Mouse (Mus musculus): ENCODE measurements around the gene Rbl2. TPM values are rescaled to one million over a fixed set of nuclear protein-coding genes. Genes with fewer than 3 reads are reported as not detected.

Rbl2 gene
- polyA plus RNA-seq, 1 experiment from 2014 or later, result 21.6 TPM

GRCm38 (mm10) chr8:91159959-91160800 is 90.3 kb downstream of the Rbl2 start:
- Histone ChIP-seq H3K4me2 (ENCODE audit: low read depth, low read length) (no peak overlapping the region; the same call in 1 of the 2 replicates), H3K27ac (replicated peaks; ENCODE audit: low read depth, low read length) (no peak overlapping the region), H3K4me3 (ENCODE audit: low read depth, low read length) (no peak overlapping the region), H3K27me3 (replicated peaks; ENCODE audit: control insufficient read depth, insufficient read depth, low read length) (no peaks in the 10 kb centered on the region), H3K4me1 (ENCODE audit: control insufficient read depth, insufficient read depth, low read length) (no peaks in the 10 kb centered on the region), H3K9ac (ENCODE audit: low read depth, low read length) (no peak overlapping the region), H3K36me3 (ENCODE audit: control insufficient read depth, insufficient read depth, low read length) (no peaks in the 10 kb centered on the region), H3K9me3 (ENCODE audit: control insufficient read depth, low read length) (no peaks in the 10 kb centered on the region)
- ATAC-seq (ENCODE audit: low read depth) (no peak), DNase-seq (ENCODE audit: low spot score) (peak; percentile 10)
- 54% methylated on average over 15 of the region's 15 CpGs for WGBS

- H3K27ac ChIP-seq (replicated peaks; ENCODE audit: low read depth, low read length), result no peak overlapping the region
- H3K36me3 ChIP-seq (ENCODE audit: control insufficient read depth, insufficient read depth, low read length), result no peaks in the 10 kb centered on the region
- ATAC-seq (ENCODE audit: low read depth) (no peak), DNase-seq (ENCODE audit: low spot score) (no peak)
- no peak overlapping the region for H3K9ac ChIP-seq (ENCODE audit: low read depth, low read length)
- no peaks in the 10 kb centered on the region for H3K4me1 ChIP-seq (ENCODE audit: control insufficient read depth, insufficient read depth, low read length)
- H3K9me3 ChIP-seq (ENCODE audit: control insufficient read depth, low read length), result no peaks in the 10 kb centered on the region
- H3K4me3 ChIP-seq (ENCODE audit: low read depth, low read length), result no peak overlapping the region
- 77% methylated on average over 6 of the region's 6 CpGs for WGBS
- no peaks in the 10 kb centered on the region for H3K27me3 ChIP-seq (replicated peaks; ENCODE audit: control insufficient read depth, insufficient read depth, low read length)
- no peak overlapping the region for H3K4me2 ChIP-seq (ENCODE audit: low read depth, low read length)
These were observed 100.3 kb downstream of the Rbl2 start for GRCm38 (mm10) chr8:91170152-91170551.

- Histone ChIP-seq H3K36me3 (ENCODE audit: control insufficient read depth, insufficient read depth, low read length) (no peaks in the 10 kb centered on the region), H3K4me2 (ENCODE audit: low read depth, low read length) (no peak overlapping the region), H3K9me3 (ENCODE audit: control insufficient read depth, low read length) (no peaks in the 10 kb centered on the region), H3K9ac (ENCODE audit: low read depth, low read length) (no peak overlapping the region), H3K4me1 (ENCODE audit: control insufficient read depth, insufficient read depth, low read length) (no peaks in the 10 kb centered on the region), H3K27me3 (replicated peaks; ENCODE audit: control insufficient read depth, insufficient read depth, low read length) (no peaks in the 10 kb centered on the region), H3K27ac (replicated peaks; ENCODE audit: low read depth, low read length) (no peak overlapping the region), H3K4me3 (ENCODE audit: low read depth, low read length) (no peak overlapping the region)
- peak; percentile 19 for DNase-seq (ENCODE audit: low spot score)
- no peak for ATAC-seq (ENCODE audit: low read depth)
- WGBS, result 48% methylated on average over 14 of the region's 14 CpGs
These were observed 101.1 kb downstream of the Rbl2 start for GRCm38 (mm10) chr8:91170914-91171313.

- ATAC-seq (ENCODE audit: low read depth) (peak; percentile 63; the same call in 1 of the 2 replicates), DNase-seq (ENCODE audit: low spot score) (peak; percentile 59)
- no peak overlapping the region for H3K4me2 ChIP-seq (ENCODE audit: low read depth, low read length)
- no peak overlapping the region for H3K4me3 ChIP-seq (ENCODE audit: low read depth, low read length)
- no peak overlapping the region for H3K9ac ChIP-seq (ENCODE audit: low read depth, low read length)
- no peaks in the 10 kb centered on the region for H3K36me3 ChIP-seq (ENCODE audit: control insufficient read depth, insufficient read depth, low read length)
- H3K4me1 ChIP-seq (ENCODE audit: control insufficient read depth, insufficient read depth, low read length), result no peaks in the 10 kb centered on the region
- H3K27ac ChIP-seq (replicated peaks; ENCODE audit: low read depth, low read length), result no peak overlapping the region
- WGBS, result 33% methylated on average over 13 of the region's 13 CpGs
- H3K27me3 ChIP-seq (replicated peaks; ENCODE audit: control insufficient read depth, insufficient read depth, low read length), result no peaks in the 10 kb centered on the region
- no peaks in the 10 kb centered on the region for H3K9me3 ChIP-seq (ENCODE audit: control insufficient read depth, low read length)
These were observed 101.7 kb downstream of the Rbl2 start for GRCm38 (mm10) chr8:91171605-91172004.

Other genes with a start within 250 kb of the Rbl2 start
- 114 and 123 TPM in 2 replicates for gene Chd9, start 241.7 kb upstream of the Rbl2 start, polyA plus RNA-seq (2014; fragmentation: Nextera tagmentation; extraction: Ambion mirVana)
- 57.3 and 58.5 TPM in 2 replicates for gene Aktip, start 129.9 kb downstream of the Rbl2 start, polyA plus RNA-seq (2014; fragmentation: Nextera tagmentation; extraction: Ambion mirVana)
- 8.6 and 13.8 TPM in 2 replicates for gene Rpgrip1l, start 243.2 kb downstream of the Rbl2 start, polyA plus RNA-seq (2014; fragmentation: Nextera tagmentation; extraction: Ambion mirVana)
- gene Fto, start 243.5 kb downstream of the Rbl2 start, polyA plus RNA-seq (2014; fragmentation: Nextera tagmentation; extraction: Ambion mirVana), result 107 and 108 TPM in 2 replicates